Mouse (Mus musculus): ENCODE results near the gene S1pr4.

- no peak for TF ChIP-seq POLR2A (IDR thresholded peaks at IDR 0.05; ENCODE audit: low read depth, low read length)
- TF ChIP-seq CTCF (conservative IDR thresholded peaks at IDR 0.05; ENCODE audit: insufficient read depth, insufficient read length, low read depth, low read length): no peak
Measured at GRCm38 (mm10) chr10:81472403-81473002, 27.4 kb downstream of the S1pr4 start.

Measured in kidney, adult 2 months (tissue).